Mouse (Mus musculus): ENCODE measurements around the gene Fam204a.

GRCm38 (mm10) chr19:60242620-60243019 is 16.1 kb upstream of the Fam204a start:
- no peak for TF ChIP-seq CTCF (IDR thresholded peaks at IDR 0.05; ENCODE audit: extremely low read depth, insufficient read length, insufficient replicate concordance, low read depth, low read length)
- TF ChIP-seq POLR2A (IDR thresholded peaks at IDR 0.05; ENCODE audit: low read depth, low read length) = no peak
